Mouse (Mus musculus): ENCODE data around the gene Aebp1.

Aebp1 gene

GRCm38 (mm10) chr11:5913936-5914335 lies 52.2 kb downstream of the Aebp1 start:
- Histone ChIP-seq H3K4me1 (replicated peaks; ENCODE audit: low read depth, low read length) (peaks cover 11% of the 10 kb centered on the region), H3K36me3 (ENCODE audit: insufficient read depth, low read length) (no peaks in the 10 kb centered on the region), H3K4me3 (replicated peaks; ENCODE audit: low read length) (no peak overlapping the region), H3K9me3 (ENCODE audit: low read length) (no peaks in the 10 kb centered on the region), H3K27me3 (ENCODE audit: insufficient read depth, low read length) (peaks cover 33% of the 10 kb centered on the region)
- no peak for TF ChIP-seq CTCF (conservative IDR thresholded peaks at IDR 0.05; ENCODE audit: low read length)
- TF ChIP-seq NANOG (IDR thresholded peaks at IDR 0.05; ENCODE audit: borderline replicate concordance, low read length): no peak
- no peak for TF ChIP-seq POU5F1 (IDR thresholded peaks at IDR 0.05; ENCODE audit: borderline replicate concordance, low read length)

DNA sequence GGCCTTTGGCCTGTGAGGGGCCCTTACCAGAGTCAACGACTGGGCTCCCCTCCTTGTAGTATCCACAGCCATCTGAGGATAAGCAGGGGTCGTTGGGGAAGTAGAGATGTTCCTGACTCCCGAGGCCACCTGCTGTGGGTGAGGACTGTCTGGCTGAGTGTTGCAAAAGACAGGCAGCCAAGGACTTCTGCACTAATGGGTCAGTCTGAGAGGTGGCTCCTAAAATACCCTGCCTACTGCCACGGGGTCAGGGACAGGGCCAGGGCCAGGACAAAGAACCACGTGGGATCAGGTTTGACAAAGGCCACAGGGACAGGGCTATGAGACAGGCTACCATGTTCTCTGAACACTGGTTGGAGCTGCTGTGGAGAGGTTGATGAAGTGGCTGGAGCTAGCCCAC lies 53.2 kb downstream of the Aebp1 start:
- no peak overlapping the region for H3K4me3 ChIP-seq (replicated peaks; ENCODE audit: low read length)
- no peaks in the 10 kb centered on the region for H3K9me3 ChIP-seq (ENCODE audit: low read length)
- peaks cover 14% of the 10 kb centered on the region for H3K4me1 ChIP-seq (replicated peaks; ENCODE audit: low read depth, low read length)
- peaks cover 33% of the 10 kb centered on the region for H3K27me3 ChIP-seq (ENCODE audit: insufficient read depth, low read length)
- no peak for TF ChIP-seq POU5F1 (IDR thresholded peaks at IDR 0.05; ENCODE audit: borderline replicate concordance, low read length)
- no peak for TF ChIP-seq NANOG (IDR thresholded peaks at IDR 0.05; ENCODE audit: borderline replicate concordance, low read length)
- no peak for TF ChIP-seq CTCF (conservative IDR thresholded peaks at IDR 0.05; ENCODE audit: low read length)
- H3K36me3 ChIP-seq (ENCODE audit: insufficient read depth, low read length): no peaks in the 10 kb centered on the region

GRCm38 (mm10) chr11:5915429-5916177 lies 53.9 kb downstream of the Aebp1 start:
- H3K9me3 ChIP-seq (ENCODE audit: low read length): no peaks in the 10 kb centered on the region
- TF ChIP-seq POU5F1 (IDR thresholded peaks at IDR 0.05; ENCODE audit: borderline replicate concordance, low read length) (no peak), NANOG (IDR thresholded peaks at IDR 0.05; ENCODE audit: borderline replicate concordance, low read length) (no peak), CTCF (conservative IDR thresholded peaks at IDR 0.05; ENCODE audit: low read length) (no peak)
- peaks cover 33% of the 10 kb centered on the region for H3K27me3 ChIP-seq (ENCODE audit: insufficient read depth, low read length)
- no peaks in the 10 kb centered on the region for H3K36me3 ChIP-seq (ENCODE audit: insufficient read depth, low read length)
- H3K4me3 ChIP-seq (replicated peaks; ENCODE audit: low read length): no peak overlapping the region
- H3K4me1 ChIP-seq (replicated peaks; ENCODE audit: low read depth, low read length): peaks cover 19% of the 10 kb centered on the region

DNA sequence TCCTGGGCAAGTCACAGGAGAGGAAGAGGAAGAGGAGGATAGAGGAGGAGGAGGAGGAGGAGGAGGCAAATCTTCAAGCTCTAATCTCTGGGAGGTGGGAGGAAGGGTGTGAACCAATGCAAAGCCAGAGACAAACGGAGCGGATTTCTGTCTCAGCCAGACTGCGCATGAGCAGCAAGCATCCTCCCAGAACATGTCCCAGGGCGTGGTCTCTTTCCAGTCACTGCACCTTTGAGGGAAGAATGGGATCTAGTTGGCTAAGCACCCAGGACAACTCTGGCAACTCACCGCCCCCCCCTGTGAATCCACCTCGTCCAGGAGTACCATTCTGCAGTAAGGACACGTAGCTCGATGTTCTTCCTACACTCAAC lies 54.4 kb downstream of the Aebp1 start:
- Histone ChIP-seq H3K4me3 (replicated peaks; ENCODE audit: low read length) (no peak overlapping the region), H3K9me3 (ENCODE audit: low read length) (no peaks in the 10 kb centered on the region)
- TF ChIP-seq CTCF (conservative IDR thresholded peaks at IDR 0.05; ENCODE audit: low read length): no peak
- TF ChIP-seq NANOG (IDR thresholded peaks at IDR 0.05; ENCODE audit: borderline replicate concordance, low read length): no peak
- no peak for TF ChIP-seq POU5F1 (IDR thresholded peaks at IDR 0.05; ENCODE audit: borderline replicate concordance, low read length)

GRCm38 (mm10) chr11:5918111-5918510 lies 56.4 kb downstream of the Aebp1 start:
- H3K27me3 ChIP-seq (ENCODE audit: insufficient read depth, low read length): peaks cover 29% of the 10 kb centered on the region
- H3K36me3 ChIP-seq (ENCODE audit: insufficient read depth, low read length): no peaks in the 10 kb centered on the region
- no peak overlapping the region for H3K4me3 ChIP-seq (replicated peaks; ENCODE audit: low read length)
- TF ChIP-seq NANOG (IDR thresholded peaks at IDR 0.05; ENCODE audit: borderline replicate concordance, low read length) (no peak), CTCF (conservative IDR thresholded peaks at IDR 0.05; ENCODE audit: low read length) (no peak), POU5F1 (IDR thresholded peaks at IDR 0.05; ENCODE audit: borderline replicate concordance, low read length) (no peak)
- peaks cover 17% of the 10 kb centered on the region for H3K4me1 ChIP-seq (replicated peaks; ENCODE audit: low read depth, low read length)
- no peaks in the 10 kb centered on the region for H3K9me3 ChIP-seq (ENCODE audit: low read length)

More for the DNA sequence above, 54.4 kb downstream of the Aebp1 start:
- no peaks in the 10 kb centered on the region for H3K36me3 ChIP-seq (ENCODE audit: insufficient read depth, low read length)
- H3K27me3 ChIP-seq (ENCODE audit: insufficient read depth, low read length): peaks cover 33% of the 10 kb centered on the region
- peaks cover 20% of the 10 kb centered on the region for H3K4me1 ChIP-seq (replicated peaks; ENCODE audit: low read depth, low read length)

DNA sequence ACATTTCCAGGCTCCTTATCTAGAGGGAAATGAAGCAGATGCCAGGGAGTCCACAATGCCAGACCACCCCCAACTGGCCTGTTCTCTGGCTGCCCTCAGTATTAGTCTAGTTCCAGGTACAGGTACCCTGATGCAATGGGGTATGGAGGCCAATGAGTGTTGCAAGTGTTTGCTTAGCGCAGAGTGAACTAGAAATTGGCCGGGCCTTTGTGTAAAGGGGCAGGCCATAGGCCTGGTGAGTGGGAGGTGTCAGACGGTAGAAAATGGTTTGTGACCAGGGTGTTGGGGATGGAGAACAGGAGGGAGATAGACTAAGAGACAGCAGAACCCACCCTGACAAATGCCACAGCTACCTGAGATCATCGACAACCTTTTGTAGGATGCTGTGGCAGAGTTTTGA lies 57.9 kb downstream of the Aebp1 start:
- H3K4me3 ChIP-seq (replicated peaks; ENCODE audit: low read length): no peak overlapping the region
- no peaks in the 10 kb centered on the region for H3K9me3 ChIP-seq (ENCODE audit: low read length)
- H3K27me3 ChIP-seq (ENCODE audit: insufficient read depth, low read length): peaks cover 15% of the 10 kb centered on the region
- TF ChIP-seq POU5F1 (IDR thresholded peaks at IDR 0.05; ENCODE audit: borderline replicate concordance, low read length) (no peak), NANOG (IDR thresholded peaks at IDR 0.05; ENCODE audit: borderline replicate concordance, low read length) (no peak), CTCF (conservative IDR thresholded peaks at IDR 0.05; ENCODE audit: low read length) (no peak)
- H3K36me3 ChIP-seq (ENCODE audit: insufficient read depth, low read length): no peaks in the 10 kb centered on the region
- peaks cover 26% of the 10 kb centered on the region for H3K4me1 ChIP-seq (replicated peaks; ENCODE audit: low read depth, low read length)

DNA sequence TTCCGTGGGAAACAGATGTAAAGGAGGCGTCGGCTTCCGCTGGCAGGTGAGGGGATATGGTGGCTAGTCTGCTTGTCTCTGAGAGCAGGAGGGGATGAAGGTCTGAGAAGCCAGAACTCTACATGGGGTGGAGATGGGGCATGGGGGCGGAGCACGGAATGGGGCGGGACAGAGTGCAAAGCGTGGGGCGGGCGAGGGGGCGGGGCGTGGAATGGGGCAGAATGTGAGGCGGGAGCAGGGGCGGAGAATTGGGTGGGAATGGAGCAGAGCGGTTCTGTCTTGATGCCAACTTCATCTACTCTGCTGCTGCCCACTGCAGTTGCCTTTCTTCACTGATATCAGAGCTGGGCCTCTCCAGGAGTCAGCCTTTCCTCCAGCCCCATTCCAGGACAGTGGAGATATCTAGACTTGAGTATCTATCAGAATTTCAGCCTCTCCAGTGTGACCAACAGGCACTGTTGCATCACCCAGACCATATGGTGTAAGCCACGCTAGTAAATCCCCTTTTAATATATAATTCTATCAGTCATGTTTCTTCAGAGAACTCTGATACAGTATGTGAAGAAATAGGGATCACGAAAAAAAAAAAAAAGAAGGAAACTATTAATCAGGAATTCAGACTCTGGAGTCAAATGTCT lies 58.7 kb downstream of the Aebp1 start:
- Histone ChIP-seq H3K4me1 (replicated peaks; ENCODE audit: low read depth, low read length) (peaks cover 26% of the 10 kb centered on the region), H3K9me3 (ENCODE audit: low read length) (no peaks in the 10 kb centered on the region), H3K4me3 (replicated peaks; ENCODE audit: low read length) (no peak overlapping the region), H3K27me3 (ENCODE audit: insufficient read depth, low read length) (peaks cover 7% of the 10 kb centered on the region; the same call in 1 of the 2 replicates), H3K36me3 (ENCODE audit: insufficient read depth, low read length) (no peaks in the 10 kb centered on the region)
- TF ChIP-seq POU5F1 (IDR thresholded peaks at IDR 0.05; ENCODE audit: borderline replicate concordance, low read length) (no peak), CTCF (conservative IDR thresholded peaks at IDR 0.05; ENCODE audit: low read length) (no peak), NANOG (IDR thresholded peaks at IDR 0.05; ENCODE audit: borderline replicate concordance, low read length) (no peak)

Data from E14TG2a.4 (cell line).